Mouse (Mus musculus): Measurements from ENCODE around the gene Os9.

DNA sequence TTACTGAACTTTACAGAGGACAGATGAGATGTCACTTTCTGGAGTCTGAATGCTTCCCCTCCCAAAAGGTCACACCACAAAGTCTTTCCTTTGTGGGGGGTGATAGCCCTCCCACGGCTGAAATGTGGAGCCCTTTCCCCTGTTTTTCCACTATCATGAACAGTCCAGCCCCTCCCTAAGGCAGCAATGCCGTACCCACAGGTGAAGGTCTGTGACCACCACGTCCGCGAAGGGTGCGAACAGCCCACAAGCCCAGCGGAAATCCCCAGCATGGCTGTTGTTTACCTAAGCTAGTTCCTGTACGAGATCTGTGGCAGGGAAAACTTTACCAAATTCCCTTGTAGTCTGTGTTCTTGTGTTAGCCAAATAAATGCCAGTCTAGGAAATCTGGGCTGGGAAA, 20.6 kb upstream of the Os9 start:
- no peak for TF ChIP-seq CTCF (conservative IDR thresholded peaks at IDR 0.05; ENCODE audit: low read length)
- TF ChIP-seq POU5F1 (IDR thresholded peaks at IDR 0.05; ENCODE audit: borderline replicate concordance, low read length): no peak
